Comparison of ENCODE assay signal across 9 mouse cellular contexts in the genomic region with DNA sequence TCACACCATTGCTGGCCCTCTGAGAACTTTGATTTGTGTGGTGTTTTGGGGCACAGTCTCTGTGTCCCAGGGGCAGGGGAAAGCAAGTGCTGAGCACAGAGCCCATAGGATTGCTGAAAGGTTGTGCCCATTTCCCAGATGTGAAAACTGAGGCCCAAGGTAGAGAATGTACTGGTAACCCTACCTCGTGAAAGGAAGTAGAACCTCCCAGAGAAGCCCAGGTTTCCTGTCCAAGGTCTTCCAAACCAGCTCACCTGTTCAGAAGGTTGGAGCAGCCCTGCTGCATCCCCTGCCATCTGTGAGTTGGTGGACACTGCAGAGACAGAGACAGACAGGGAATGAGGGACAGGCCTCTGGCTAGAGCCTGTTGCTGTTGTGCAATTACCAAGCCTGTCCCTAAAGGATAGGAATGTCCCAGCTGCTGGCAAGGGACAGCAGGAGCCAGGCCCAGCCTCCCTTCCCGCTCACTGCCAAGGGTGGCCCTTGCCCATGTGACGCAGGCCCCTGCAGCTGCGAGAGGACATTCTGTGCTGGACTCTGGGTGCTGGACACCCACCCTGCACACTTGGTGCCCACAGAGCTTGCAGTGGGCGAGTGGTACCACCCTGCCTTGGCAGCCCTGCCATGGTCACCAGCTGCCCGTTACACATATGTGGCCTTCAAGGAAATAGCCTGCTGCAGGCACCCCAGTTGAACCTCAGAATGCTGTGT. TPM values are rescaled to one million over a fixed set of nuclear protein-coding genes. Genes with fewer than 3 reads are reported as not detected.
DNase-seq lines count a peak whose midpoint lies in the region; ATAC-seq and TF ChIP-seq lines count a peak whose summit lies in the region.
"Had no signal": no experiment of that assay in that cellular context is flagged by ENCODE, and none has a peak within 500 bp of the region (broad histone marks: within the 10 kb centered on the region; RNA-seq: fewer than 3 reads in every experiment).

No protein-coding gene starts in this region.

- H3K4me1 ChIP-seq in testis, adult 2 months (ENCODE audit: control insufficient read depth, insufficient read depth, low read length) = peaks cover 6% of the 10 kb centered on the region
- H3K4me1 ChIP-seq in hindbrain, embryonic 11.5 days (replicated peaks; ENCODE audit: control insufficient read depth, insufficient read depth, low read length) = no peaks in the 10 kb centered on the region
- no peaks in the 10 kb centered on the region for H3K4me1 ChIP-seq in forebrain, embryonic 14.5 days (ENCODE audit: control insufficient read depth, insufficient read depth, low read length)

- ATAC-seq in hindbrain, embryonic 11.5 days (ENCODE audit: low FRiP score) = no peak
- ATAC-seq in forebrain, embryonic 14.5 days = no peak

- no peak for TF ChIP-seq CTCF in testis, adult 2 months (IDR thresholded peaks at IDR 0.05; ENCODE audit: control insufficient read depth, insufficient read depth, insufficient replicate concordance, low read depth, low read length)

- 77% methylated on average over 6 of the region's 6 CpGs for WGBS in hindbrain, embryonic 11.5 days
- WGBS in forebrain, embryonic 14.5 days = 82% methylated on average over 6 of the region's 6 CpGs

- DNase-seq in adrenal gland, adult 2 months = peak; percentile 84
- DNase-seq in adrenal gland, adult 18-20 months (ENCODE audit: low spot score in 2 of 2) = no peak
- DNase-seq in testis, postnatal 10 days (ENCODE audit: low spot score) = no peak
- peak; percentile 76 to 82 for DNase-seq in layer of hippocampus, postnatal 36 days
- peak; percentile 57 for DNase-seq in testis, postnatal 14 days (ENCODE audit: low spot score)
- DNase-seq in hindbrain, embryonic 11.5 days (ENCODE audit: low spot score) = no peak
- DNase-seq in forebrain, embryonic 14.5 days (ENCODE audit: low spot score) = no peak

- H3K4me2 ChIP-seq in hindbrain, embryonic 11.5 days (replicated peaks; ENCODE audit: low read depth, low read length) = no peak overlapping the region
- H3K4me2 ChIP-seq in forebrain, embryonic 14.5 days (ENCODE audit: low read length) = no peak overlapping the region

- no peaks in the 10 kb centered on the region for H3K9me3 ChIP-seq in hindbrain, embryonic 11.5 days (ENCODE audit: control insufficient read depth, low read length)
- H3K9me3 ChIP-seq in forebrain, embryonic 14.5 days (replicated peaks; ENCODE audit: control insufficient read depth, low read length) = no peaks in the 10 kb centered on the region

- H3K27me3 ChIP-seq in testis, adult 2 months (ENCODE audit: control insufficient read depth, insufficient read depth, low read length) = no peaks in the 10 kb centered on the region
- H3K27me3 ChIP-seq in hindbrain, embryonic 11.5 days (ENCODE audit: control insufficient read depth, insufficient read depth, low read length) = no peaks in the 10 kb centered on the region
- H3K27me3 ChIP-seq in forebrain, embryonic 14.5 days (replicated peaks; ENCODE audit: control insufficient read depth, insufficient read depth, low read length) = no peaks in the 10 kb centered on the region

- TF ChIP-seq POLR2A in testis, adult 2 months (IDR thresholded peaks at IDR 0.05; ENCODE audit: control insufficient read depth, low read depth, low read length) = no peak

- H3K27ac ChIP-seq in testis, adult 2 months (ENCODE audit: control insufficient read depth, insufficient read depth, low read depth, low read length) = peak overlapping the region; percentile 81
- H3K27ac ChIP-seq in hindbrain, embryonic 11.5 days (ENCODE audit: low read depth, low read length) = no peak overlapping the region
- H3K27ac ChIP-seq in forebrain, embryonic 14.5 days (ENCODE audit: low read depth, low read length) = no peak overlapping the region

- H3K4me3 ChIP-seq in testis, adult 2 months (ENCODE audit: control insufficient read depth, low read depth, low read length) = no peak overlapping the region
- H3K4me3 ChIP-seq in hindbrain, embryonic 11.5 days (ENCODE audit: low read depth, low read length) = no peak overlapping the region
- H3K4me3 ChIP-seq in forebrain, embryonic 14.5 days (ENCODE audit: low read depth, low read length) = no peak overlapping the region

- H3K9ac ChIP-seq in hindbrain, embryonic 11.5 days (ENCODE audit: low read depth, low read length) = no peak overlapping the region
- H3K9ac ChIP-seq in forebrain, embryonic 14.5 days (ENCODE audit: low read length) = no peak overlapping the region

- no peaks in the 10 kb centered on the region for H3K36me3 ChIP-seq in testis, adult 2 months (ENCODE audit: control insufficient read depth, insufficient read depth, low read length)
- H3K36me3 ChIP-seq in hindbrain, embryonic 11.5 days (ENCODE audit: control insufficient read depth, insufficient read depth, low read length) = no peaks in the 10 kb centered on the region
- H3K36me3 ChIP-seq in forebrain, embryonic 14.5 days (ENCODE audit: control insufficient read depth, insufficient read depth, low read length) = peaks cover 6% of the 10 kb centered on the region; the same call in 1 of the 2 replicates

RNA-seq across cellular contexts. Expression of gene Plin4, which starts 1.1 kb away (rescaled TPM):
- total RNA-seq in adrenal gland, adult 2 months (2021) = 100 to 1,000 TPM in 1 of 2 experiments, 10 to 100 TPM in 1; 92.6 to 121 TPM
- 100 and 184 TPM in 2 replicates for polyA plus RNA-seq in adrenal gland, adult 2 months (2012; rRNA removed)
- 100 to 1,000 TPM in 1 of 2 experiments, 10 to 100 TPM in 1; 65.0 to 212 TPM for total RNA-seq in adrenal gland, adult 18-20 months (2021)
- polyA plus RNA-seq in testis, adult 2 months (2012; rRNA removed) = 1.5 and 4.2 TPM in 2 replicates
- 1 to 10 TPM; 1.4 to 6.8 TPM for total RNA-seq in layer of hippocampus, postnatal 36 days (2021)
- 0.07 and 0.09 TPM in 2 replicates for polyA plus RNA-seq in hindbrain, embryonic 11.5 days (2014; fragmentation: Nextera tagmentation; extraction: Ambion mirVana)
- 0.04 and 0.07 TPM in 2 replicates for polyA plus RNA-seq in forebrain, embryonic 14.5 days (2014; fragmentation: Nextera tagmentation; extraction: Ambion mirVana)

RNA-seq across cellular contexts. Expression of gene Plin5, which starts 8.9 kb away (rescaled TPM):
- total RNA-seq in adrenal gland, adult 2 months (2021) = 10 to 100 TPM; 59.5 to 71.9 TPM
- 42.9 and 91.7 TPM in 2 replicates for polyA plus RNA-seq in adrenal gland, adult 2 months (2012; rRNA removed)
- 10 to 100 TPM; 53.7 to 67.4 TPM for total RNA-seq in adrenal gland, adult 18-20 months (2021)
- polyA plus RNA-seq in testis, adult 2 months (2012; rRNA removed) = 1.7 and 2.7 TPM in 2 replicates
- total RNA-seq in layer of hippocampus, postnatal 36 days (2021) = under 1 TPM; 0.40 to 0.63 TPM
- 0.20 and 0.28 TPM in 2 replicates for polyA plus RNA-seq in hindbrain, embryonic 11.5 days (2014; fragmentation: Nextera tagmentation; extraction: Ambion mirVana)
- 0.42 and 0.67 TPM in 2 replicates for polyA plus RNA-seq in forebrain, embryonic 14.5 days (2014; fragmentation: Nextera tagmentation; extraction: Ambion mirVana)

RNA-seq across cellular contexts. Expression of gene Lrg1, which starts 13.3 kb away (rescaled TPM):
- total RNA-seq in adrenal gland, adult 2 months (2021) = 10 to 100 TPM; 23.9 to 45.5 TPM
- 134 and 212 TPM in 2 replicates for polyA plus RNA-seq in adrenal gland, adult 2 months (2012; rRNA removed)
- total RNA-seq in adrenal gland, adult 18-20 months (2021) = 10 to 100 TPM; 21.2 to 57.7 TPM
- 3.7 and 5.7 TPM in 2 replicates for polyA plus RNA-seq in testis, adult 2 months (2012; rRNA removed)
- 1 to 10 TPM in 1 of 2 experiments, under 1 TPM in 1; 0.40 to 1.7 TPM for total RNA-seq in layer of hippocampus, postnatal 36 days (2021)
- 0.21 TPM in 1 of 2 replicates, not detected in the other for polyA plus RNA-seq in hindbrain, embryonic 11.5 days (2014; fragmentation: Nextera tagmentation; extraction: Ambion mirVana)
- not detected in 2 replicates for polyA plus RNA-seq in forebrain, embryonic 14.5 days (2014; fragmentation: Nextera tagmentation; extraction: Ambion mirVana)
- polyA plus RNA-seq: neural tube, embryonic 11.5 days had no signal

RNA-seq across cellular contexts. Expression of gene Hdgfl2, which starts 29.1 kb away (rescaled TPM):
- 10 to 100 TPM; 52.7 to 63.7 TPM for total RNA-seq in adrenal gland, adult 2 months (2021)
- polyA plus RNA-seq in adrenal gland, adult 2 months (2012; rRNA removed) = 93.5 and 97.9 TPM in 2 replicates
- total RNA-seq in adrenal gland, adult 18-20 months (2021) = 10 to 100 TPM; 53.9 to 67.0 TPM
- polyA plus RNA-seq in testis, adult 2 months (2012; rRNA removed) = 115 and 135 TPM in 2 replicates
- total RNA-seq in layer of hippocampus, postnatal 36 days (2021) = 100 to 1,000 TPM; 115 to 121 TPM
- 100 and 113 TPM in 2 replicates for polyA plus RNA-seq in hindbrain, embryonic 11.5 days (2014; fragmentation: Nextera tagmentation; extraction: Ambion mirVana)
- polyA plus RNA-seq in forebrain, embryonic 14.5 days (2014; fragmentation: Nextera tagmentation; extraction: Ambion mirVana) = 81.5 and 109 TPM in 2 replicates

RNA-seq across cellular contexts. Expression of gene Sema6b, which starts 31.7 kb away (rescaled TPM):
- total RNA-seq in adrenal gland, adult 2 months (2021) = 10 to 100 TPM in 1 of 2 experiments, 1 to 10 TPM in 1; 6.3 to 10.2 TPM
- 32.9 and 36.5 TPM in 2 replicates for polyA plus RNA-seq in adrenal gland, adult 2 months (2012; rRNA removed)
- 1 to 10 TPM; 6.3 to 7.0 TPM for total RNA-seq in adrenal gland, adult 18-20 months (2021)
- 0.28 and 0.63 TPM in 2 replicates for polyA plus RNA-seq in testis, adult 2 months (2012; rRNA removed)
- total RNA-seq in layer of hippocampus, postnatal 36 days (2021) = 100 to 1,000 TPM; 129 to 138 TPM
- polyA plus RNA-seq in hindbrain, embryonic 11.5 days (2014; fragmentation: Nextera tagmentation; extraction: Ambion mirVana) = 2.5 and 2.6 TPM in 2 replicates
- polyA plus RNA-seq in forebrain, embryonic 14.5 days (2014; fragmentation: Nextera tagmentation; extraction: Ambion mirVana) = 9.4 and 12.1 TPM in 2 replicates

Comparison
In these comparisons a context has a peak if more than half of its experiments do, and no peak if none do; other contexts are left out.
1. DNase-seq: peak in adrenal gland, adult 2 months (single experiment), layer of hippocampus, postnatal 36 days (2 of 2) and testis, postnatal 14 days (single experiment); none in adrenal gland, adult 18-20 months (0 of 2), testis, postnatal 10 days (single experiment), hindbrain, embryonic 11.5 days (single experiment) and forebrain, embryonic 14.5 days (single experiment).
2. RNA of gene Plin4, which starts 1.1 kb away (polyA plus RNA-seq): 100 to 184 TPM in adrenal gland, adult 2 months; 1.5 to 4.2 TPM in testis, adult 2 months, 0.07 to 0.09 TPM in hindbrain, embryonic 11.5 days and 0.04 to 0.07 TPM in forebrain, embryonic 14.5 days; every median in the first group is over 10 times any median in the second.
3. RNA of gene Plin5, which starts 8.9 kb away (polyA plus RNA-seq): 42.9 to 91.7 TPM in adrenal gland, adult 2 months; 1.7 to 2.7 TPM in testis, adult 2 months, 0.42 to 0.67 TPM in forebrain, embryonic 14.5 days and 0.20 to 0.28 TPM in hindbrain, embryonic 11.5 days; every median in the first group is over 10 times any median in the second.
4. RNA of gene Lrg1, which starts 13.3 kb away (polyA plus RNA-seq): 134 to 212 TPM in adrenal gland, adult 2 months; 3.7 to 5.7 TPM in testis, adult 2 months, not detected in forebrain, embryonic 14.5 days and 0.21 TPM in hindbrain, embryonic 11.5 days; every median in the first group is over 10 times any median in the second.